In the genomic region with DNA sequence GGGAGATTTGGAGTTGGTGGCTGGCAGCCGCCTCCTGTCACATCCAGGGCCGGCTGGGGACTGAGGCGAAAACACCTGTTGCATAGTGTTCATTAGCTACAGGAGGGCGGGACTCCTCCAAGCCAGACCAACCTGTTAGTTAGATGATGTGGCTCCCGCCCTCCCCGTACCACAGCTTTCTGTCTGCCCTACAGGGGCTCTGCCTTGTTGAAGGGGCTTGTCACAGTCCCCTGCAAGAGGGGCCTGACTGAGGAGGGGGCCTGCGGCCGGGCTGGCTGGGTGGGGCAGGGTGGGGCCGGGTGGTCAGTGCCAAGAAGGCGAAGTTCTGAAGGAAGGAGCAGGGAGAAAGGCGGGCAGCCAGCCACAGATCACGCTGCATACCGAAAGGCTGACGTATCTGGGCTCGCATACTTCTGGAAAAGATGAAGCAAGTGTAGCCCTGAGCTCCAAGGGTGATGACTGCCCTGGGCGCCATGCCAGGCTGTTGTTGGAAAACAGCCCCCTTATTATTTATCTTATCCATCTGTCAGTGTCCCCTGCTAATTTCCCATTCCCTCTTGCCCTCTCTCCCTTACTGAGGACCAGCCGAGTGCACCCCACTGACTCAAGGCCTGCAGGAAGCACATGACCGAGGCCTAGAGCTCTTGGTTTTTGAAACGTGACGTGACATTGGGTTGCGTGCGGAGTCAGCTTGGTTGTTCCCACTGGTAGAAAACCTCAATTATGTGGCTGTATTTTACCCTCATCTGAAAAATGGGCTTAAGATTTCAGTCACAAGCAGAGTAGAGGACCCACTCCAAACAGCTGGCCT, we compare ENCODE assay signal across 8 mouse cellular contexts. TPM values are rescaled to one million over a fixed set of nuclear protein-coding genes. Genes with fewer than 3 reads are reported as not detected.
DNase-seq lines count a peak whose midpoint lies in the region; ATAC-seq and TF ChIP-seq lines count a peak whose summit lies in the region.

A gene (minus strand): TSS at position 62 of the 811 bp plus-strand sequence.

- 0 out of 2 replicates have a peak within 1 kb of the TSS, but pooled peaks have one; percentile 28 for H3K4me2 ChIP-seq in intestine, embryonic 16.5 days (ENCODE audit: low read depth, low read length)
- no peak within 1 kb of the TSS for H3K4me2 ChIP-seq in forebrain, postnatal 0 days (ENCODE audit: low read depth)
- no peak within 1 kb of the TSS for H3K4me2 ChIP-seq in midbrain, embryonic 11.5 days

- no peak for TF ChIP-seq CTCF in forebrain, postnatal 0 days (IDR thresholded peaks at IDR 0.05; ENCODE audit: low read depth)

- H3K9ac ChIP-seq in intestine, embryonic 16.5 days (ENCODE audit: low read depth, low read length) = peak within 1 kb of the TSS; percentile 49; the same call in 1 of the 2 replicates
- no peak within 1 kb of the TSS for H3K9ac ChIP-seq in forebrain, postnatal 0 days
- no peak within 1 kb of the TSS for H3K9ac ChIP-seq in midbrain, embryonic 11.5 days (ENCODE audit: low read length)

- peak; percentile 68 for DNase-seq in left cerebral cortex, postnatal 4 days
- DNase-seq in left cerebral cortex, adult 8-10 months (ENCODE audit: low spot score in 2 of 2) = no peak
- peak; percentile 81 for DNase-seq in gastrocnemius, postnatal 10 days
- peak; percentile 98 for DNase-seq in lung, postnatal 36 days
- DNase-seq in forebrain, postnatal 0 days = no peak
- no peak for DNase-seq in midbrain, embryonic 11.5 days (ENCODE audit: low spot score, missing footprints)

- peak within 1 kb of the TSS; percentile 64; the same call in 1 of the 2 replicates for H3K27ac ChIP-seq in intestine, embryonic 16.5 days (ENCODE audit: low read length)
- H3K27ac ChIP-seq in forebrain, postnatal 0 days (ENCODE audit: low read depth, low read length) = no peak within 1 kb of the TSS
- H3K27ac ChIP-seq in midbrain, embryonic 11.5 days (ENCODE audit: low read depth, low read length) = no peak within 1 kb of the TSS

- H3K36me3 ChIP-seq in intestine, embryonic 16.5 days (ENCODE audit: control insufficient read depth, insufficient read depth, low read length) = no peaks in the 10 kb centered on the region
- H3K36me3 ChIP-seq in forebrain, postnatal 0 days (ENCODE audit: insufficient read depth) = no peaks in the 10 kb centered on the region
- no peaks in the 10 kb centered on the region for H3K36me3 ChIP-seq in midbrain, embryonic 11.5 days (ENCODE audit: control insufficient read depth, insufficient read depth, low read length)

- peak; percentile 62 for ATAC-seq in intestine, embryonic 16.5 days
- no peak for ATAC-seq in erythroid progenitor cell, adult 5-6 weeks (replicated peaks; ENCODE audit: low FRiP score, poor library complexity, severe bottlenecking)
- ATAC-seq in forebrain, postnatal 0 days = no peak
- ATAC-seq in midbrain, embryonic 11.5 days (ENCODE audit: low FRiP score) = no peak

- intact Hi-C loops in left cerebral cortex, postnatal 4 days (cut with DNase I) = no loop called here

- H3K9me3 ChIP-seq in intestine, embryonic 16.5 days (ENCODE audit: control insufficient read depth, low read length) = no peaks in the 10 kb centered on the region
- H3K9me3 ChIP-seq in forebrain, postnatal 0 days (ENCODE audit: low read length) = no peaks in the 10 kb centered on the region
- no peaks in the 10 kb centered on the region for H3K9me3 ChIP-seq in midbrain, embryonic 11.5 days (ENCODE audit: control insufficient read depth, low read length)

- H3K4me3 ChIP-seq in intestine, embryonic 16.5 days (ENCODE audit: low read length) = no peak within 1 kb of the TSS
- H3K4me3 ChIP-seq in forebrain, postnatal 0 days (ENCODE audit: low read depth, low read length) = no peak within 1 kb of the TSS
- H3K4me3 ChIP-seq in midbrain, embryonic 11.5 days (ENCODE audit: low read depth, low read length) = no peak within 1 kb of the TSS

- H3K4me1 ChIP-seq in intestine, embryonic 16.5 days (ENCODE audit: control insufficient read depth, insufficient read depth, low read length) = peaks cover 54% of the 10 kb centered on the region
- H3K4me1 ChIP-seq in forebrain, postnatal 0 days (ENCODE audit: insufficient read depth) = 0 out of 2 replicates have a peak, but pooled peaks cover 4% of the 10 kb centered on the region
- no peaks in the 10 kb centered on the region for H3K4me1 ChIP-seq in midbrain, embryonic 11.5 days (ENCODE audit: control insufficient read depth, insufficient read depth, low read length)

- WGBS in intestine, embryonic 16.5 days = 42% methylated on average over 22 of the region's 22 CpGs
- 46% methylated on average over 22 of the region's 22 CpGs for WGBS in forebrain, postnatal 0 days
- 60% methylated on average over 22 of the region's 22 CpGs for WGBS in midbrain, embryonic 11.5 days

- H3K27me3 ChIP-seq in intestine, embryonic 16.5 days (replicated peaks; ENCODE audit: control insufficient read depth, insufficient read depth, low read length) = no peaks in the 10 kb centered on the region
- H3K27me3 ChIP-seq in forebrain, postnatal 0 days (ENCODE audit: insufficient read depth, low read length) = no peaks in the 10 kb centered on the region
- no peaks in the 10 kb centered on the region for H3K27me3 ChIP-seq in midbrain, embryonic 11.5 days (ENCODE audit: control insufficient read depth, insufficient read depth, low read length)

RNA-seq across cellular contexts. Expression of the gene that starts here (rescaled TPM):
- total RNA-seq in left cerebral cortex, postnatal 4 days (2021) = under 1 TPM; 0.46 to 0.60 TPM
- 1 to 10 TPM; 3.4 to 5.1 (median 4.2) TPM for total RNA-seq in left cerebral cortex, adult 8-10 months (2022)
- 1 to 10 TPM in 1 of 2 experiments, under 1 TPM in 1; 0.66 to 1.4 TPM for total RNA-seq in gastrocnemius, postnatal 10 days (2021)
- 1.1 and 1.2 TPM in 2 replicates for polyA plus RNA-seq in intestine, embryonic 16.5 days (2015; fragmentation: Nextera tagmentation; extraction: Ambion mirVana)
- 0.42 and 4.7 TPM in 2 replicates for total RNA-seq in erythroid progenitor cell, adult 5-6 weeks (2015; ENCODE audit: low replicate concordance)
- total RNA-seq in erythroid progenitor cell, adult 5-6 weeks (2017; ENCODE audit: low replicate concordance) = 0.90 and 2.5 TPM in 2 replicates
- total RNA-seq in forebrain, postnatal 0 days (2014; rRNA removed) = 0.29 TPM in 1 of 2 replicates, not detected in the other
- polyA plus RNA-seq in forebrain, postnatal 0 days (2015; fragmentation: Nextera tagmentation; extraction: Ambion mirVana) = 0.16 and 0.23 TPM in 2 replicates
- polyA plus RNA-seq in midbrain, embryonic 11.5 days (2014; fragmentation: Nextera tagmentation; extraction: Ambion mirVana) = not detected in 2 replicates

Comparison
In these comparisons a context has a peak if more than half of its experiments do, and no peak if none do; other contexts are left out.
1. Peak in DNase-seq in left cerebral cortex, postnatal 4 days; RNA of the gene not detected or under 1 TPM.
2. DNase-seq: peak in gastrocnemius, postnatal 10 days (single experiment) and lung, postnatal 36 days (single experiment); none in left cerebral cortex, adult 8-10 months (0 of 2), forebrain, postnatal 0 days (single experiment) and midbrain, embryonic 11.5 days (single experiment).